8 mouse cellular contexts compared by ENCODE assay signal in the genomic region with DNA sequence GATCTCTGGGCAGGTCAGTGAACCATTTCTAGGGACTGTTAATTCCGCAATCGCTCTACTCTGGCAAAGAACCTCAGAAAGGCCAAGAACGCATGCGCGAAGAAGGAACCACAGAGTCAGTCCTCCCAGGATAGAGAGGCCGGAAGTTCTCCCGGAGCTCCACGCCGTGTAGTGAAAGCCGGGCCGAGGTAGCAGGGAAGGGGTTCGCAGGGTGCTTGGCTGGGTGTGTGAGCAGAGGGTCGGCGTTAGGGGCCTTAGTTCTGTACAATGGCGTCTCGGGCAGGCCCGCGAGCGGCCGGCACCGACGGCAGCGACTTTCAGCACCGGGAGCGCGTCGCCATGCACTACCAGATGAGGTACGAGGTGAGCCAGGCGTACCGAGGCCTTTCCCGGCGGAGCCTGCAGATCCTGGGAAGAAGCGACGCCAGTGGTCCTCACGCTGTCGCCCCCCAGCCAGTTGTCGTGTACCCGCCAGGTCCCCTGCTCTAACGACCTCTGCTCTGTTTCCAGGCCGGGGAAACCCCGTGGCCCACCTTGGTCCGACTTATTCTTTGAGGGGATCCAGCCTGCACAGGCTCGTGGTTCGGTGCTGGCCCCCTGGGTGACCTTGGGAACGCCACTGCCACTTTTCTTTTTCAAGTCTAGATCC. TPM values are rescaled to one million over a fixed set of nuclear protein-coding genes. Genes with fewer than 3 reads are reported as not detected.
DNase-seq lines count a peak whose midpoint lies in the region; ATAC-seq and TF ChIP-seq lines count a peak whose summit lies in the region.

Gene Jagn1 (plus strand): TSS at position 128 of the 649 bp plus-strand sequence.

- peak within 1 kb of the TSS; percentile 81 for H3K4me2 ChIP-seq in forebrain, embryonic 16.5 days (ENCODE audit: low read length)
- peak within 1 kb of the TSS; percentile 83 for H3K4me2 ChIP-seq in lung, embryonic 14.5 days

- WGBS in forebrain, embryonic 16.5 days: 1% methylated on average over 45 of the region's 45 CpGs
- WGBS in lung, embryonic 14.5 days: under 1% methylated on average over 45 of the region's 45 CpGs
- under 1% methylated on average over 45 of the region's 45 CpGs for WGBS in olfactory bulb, adult 2 months
- under 1% methylated on average over 45 of the region's 45 CpGs for WGBS in thymus, adult 2 months

- peaks cover 13% of the 10 kb centered on the region for H3K36me3 ChIP-seq in ES-E14 (ENCODE audit: control insufficient read depth, insufficient read depth, low read length, poor library complexity, severe bottlenecking)
- peaks cover 5% of the 10 kb centered on the region; the same call in 1 of the 2 replicates for H3K36me3 ChIP-seq in forebrain, embryonic 16.5 days (ENCODE audit: control insufficient read depth, insufficient read depth)
- H3K36me3 ChIP-seq in lung, embryonic 14.5 days (ENCODE audit: insufficient read depth): peaks cover 16% of the 10 kb centered on the region
- H3K36me3 ChIP-seq in thymus, adult 2 months (ENCODE audit: control insufficient read depth, insufficient read depth, low read length): peaks cover under 1% of the 10 kb centered on the region; the same call in 1 of the 2 replicates

- ATAC-seq in forebrain, embryonic 16.5 days: peak; percentile 97
- peak; percentile 94 for ATAC-seq in lung, embryonic 14.5 days (ENCODE audit: insufficient read depth)

- TF ChIP-seq CTCF in layer of hippocampus, adult 2 months (conservative IDR thresholded peaks at IDR 0.05): no peak
- no peak for TF ChIP-seq CTCF in lung, embryonic 14.5 days (IDR thresholded peaks at IDR 0.05; ENCODE audit: low read depth)
- no peak for TF ChIP-seq CTCF in olfactory bulb, adult 2 months (IDR thresholded peaks at IDR 0.05; ENCODE audit: insufficient read depth, low read depth, low read length)
- no peak for TF ChIP-seq CTCF in thymus, adult 2 months (IDR thresholded peaks at IDR 0.05; ENCODE audit: borderline replicate concordance, control insufficient read depth, extremely low read depth, insufficient read depth, low read length, poor library complexity)

- H3K4me1 ChIP-seq in ES-E14 (ENCODE audit: control insufficient read depth in 2 of 2, insufficient read depth in 2 of 2, low read length in 2 of 2, poor library complexity in 1 of 2): peaks cover 0 to 2% of the 10 kb centered on the region in 2 experiments; a peak in 1 of 4 replicates
- peaks cover 11% of the 10 kb centered on the region for H3K4me1 ChIP-seq in forebrain, embryonic 16.5 days (replicated peaks; ENCODE audit: control insufficient read depth, insufficient read depth, low read length)
- H3K4me1 ChIP-seq in lung, embryonic 14.5 days (ENCODE audit: insufficient read depth): peaks cover 8% of the 10 kb centered on the region
- peaks cover 4% of the 10 kb centered on the region; the same call in 1 of the 2 replicates for H3K4me1 ChIP-seq in olfactory bulb, adult 2 months (ENCODE audit: control insufficient read depth, insufficient read depth, low read length)
- H3K4me1 ChIP-seq in thymus, adult 2 months (replicated peaks; ENCODE audit: control insufficient read depth, insufficient read depth, low read length): peaks cover 6% of the 10 kb centered on the region

- H3K9ac ChIP-seq in ES-E14 (ENCODE audit: insufficient read depth, low read depth, low read length, poor library complexity, severe bottlenecking): peak within 1 kb of the TSS; percentile 92
- H3K9ac ChIP-seq in forebrain, embryonic 16.5 days (replicated peaks; ENCODE audit: low read depth, low read length): peak within 1 kb of the TSS; percentile 76
- peak within 1 kb of the TSS; percentile 90 for H3K9ac ChIP-seq in lung, embryonic 14.5 days

- no peaks in the 10 kb centered on the region for H3K9me3 ChIP-seq in ES-E14 (ENCODE audit: control insufficient read depth, insufficient read depth, low read depth, low read length)
- no peaks in the 10 kb centered on the region for H3K9me3 ChIP-seq in forebrain, embryonic 16.5 days (ENCODE audit: control insufficient read depth, low read length)
- H3K9me3 ChIP-seq in lung, embryonic 14.5 days (ENCODE audit: low read depth, low read length): no peaks in the 10 kb centered on the region

- peak within 1 kb of the TSS; percentile 87 to 92 for H3K4me3 ChIP-seq in ES-E14 (ENCODE audit: insufficient read depth in 1 of 2, low read depth in 1 of 2, low read length in 2 of 2, poor library complexity in 1 of 2, severe bottlenecking in 1 of 2)
- H3K4me3 ChIP-seq in forebrain, embryonic 16.5 days (replicated peaks; ENCODE audit: low read length): peak within 1 kb of the TSS; percentile 91
- peak within 1 kb of the TSS; percentile 74 for H3K4me3 ChIP-seq in layer of hippocampus, adult 2 months
- peak within 1 kb of the TSS; percentile 99 for H3K4me3 ChIP-seq in lung, embryonic 14.5 days (ENCODE audit: low read depth, low read length)
- H3K4me3 ChIP-seq in olfactory bulb, adult 2 months (ENCODE audit: insufficient read depth, low read depth, low read length): peak within 1 kb of the TSS; percentile 71
- peak within 1 kb of the TSS; percentile 91 for H3K4me3 ChIP-seq in thymus, adult 2 months (ENCODE audit: control insufficient read depth, insufficient read depth, low read length)

- intact Hi-C loops in heart, postnatal 36 days (cut with DNase I): no loop called here

- H3K27ac ChIP-seq in ES-E14 (ENCODE audit: insufficient read depth, low read depth, low read length, poor library complexity, severe bottlenecking): peak within 1 kb of the TSS; percentile 51; the same call in 1 of the 2 replicates
- H3K27ac ChIP-seq in forebrain, embryonic 16.5 days (ENCODE audit: low read length): peak within 1 kb of the TSS; percentile 46
- peak within 1 kb of the TSS; percentile 95 for H3K27ac ChIP-seq in layer of hippocampus, adult 2 months
- H3K27ac ChIP-seq in lung, embryonic 14.5 days (ENCODE audit: low read depth): peak within 1 kb of the TSS; percentile 43; the same call in 1 of the 2 replicates
- 0 out of 2 replicates have a peak within 1 kb of the TSS, but pooled peaks have one; percentile 16 for H3K27ac ChIP-seq in olfactory bulb, adult 2 months (ENCODE audit: insufficient read depth, low read depth, low read length)
- no peak within 1 kb of the TSS for H3K27ac ChIP-seq in thymus, adult 2 months (ENCODE audit: control insufficient read depth, insufficient read depth, low read length)

- H3K27me3 ChIP-seq in forebrain, embryonic 16.5 days (replicated peaks; ENCODE audit: control insufficient read depth, insufficient read depth, low read length): no peaks in the 10 kb centered on the region
- no peaks in the 10 kb centered on the region for H3K27me3 ChIP-seq in lung, embryonic 14.5 days (ENCODE audit: insufficient read depth, low read length)
- no peaks in the 10 kb centered on the region for H3K27me3 ChIP-seq in thymus, adult 2 months (ENCODE audit: control insufficient read depth, insufficient read depth, low read length)

- peak; percentile 46; the same call in 1 of the 2 replicates for TF ChIP-seq POLR2A in olfactory bulb, adult 2 months (IDR thresholded peaks at IDR 0.05; ENCODE audit: insufficient read depth, low read depth, low read length)
- peak; percentile 66 for TF ChIP-seq POLR2A in thymus, adult 2 months (IDR thresholded peaks at IDR 0.05; ENCODE audit: control insufficient read depth, extremely low read depth, insufficient read depth, low read length, poor library complexity)

- peak; percentile 95 for DNase-seq in ES-E14 (ENCODE audit: low read depth, low spot score)
- peak; percentile 89 for DNase-seq in cerebellum, adult 11-12 months
- DNase-seq in heart, postnatal 36 days: peak; percentile 92 to 96
- DNase-seq in layer of hippocampus, adult 2 months (ENCODE audit: low spot score in 2 of 2): peak; percentile 90 to 94
- DNase-seq in lung, embryonic 14.5 days: peak; percentile 98
- peak; percentile 95 for DNase-seq in thymus, adult 2 months

- in situ Hi-C loops in ES-E14 (cut with MboI; ENCODE audit: low sequenced_read_pairs in 2 of 2, unreplicated experiment in 2 of 2): no loop called here

TF ChIP-seq in ES-E14, 5 proteins besides CTCF, POLR2A, EP300 and RAD21:
- TF ChIP-seq HCFC1 (IDR thresholded peaks at IDR 0.05; ENCODE audit: borderline replicate concordance, insufficient read depth, low read length) (peak; percentile 70), ZC3H11A (IDR thresholded peaks at IDR 0.05; ENCODE audit: borderline replicate concordance, low read depth, low read length) (no peak), ZNF384 (IDR thresholded peaks at IDR 0.05; ENCODE audit: low read depth, low read length) (no peak), CHD2 (IDR thresholded peaks at IDR 0.05; ENCODE audit: low read depth, low read length) (no peak)

RNA-seq across cellular contexts. Expression of gene Jagn1, which starts in this region (rescaled TPM):
- total RNA-seq in ES-E14 (2012; rRNA removed): 119 and 140 TPM in 2 replicates
- polyA plus RNA-seq in forebrain, embryonic 16.5 days (2015; fragmentation: Nextera tagmentation; extraction: Ambion mirVana): 90.9 and 98.9 TPM in 2 replicates
- 10 to 100 TPM; 20.4 to 20.9 TPM for total RNA-seq in heart, postnatal 36 days (2021)
- 10 to 100 TPM; 41.9 to 42.3 TPM for total RNA-seq in layer of hippocampus, adult 2 months (2021)
- polyA plus RNA-seq in lung, embryonic 14.5 days (2014; fragmentation: Nextera tagmentation; extraction: Ambion mirVana): 70.0 and 76.4 TPM in 2 replicates
- polyA plus RNA-seq in olfactory bulb, adult 2 months (2012; ENCODE audit: insufficient read depth, insufficient read length, low replicate concordance, missing spikeins): not detected in 2 replicates
- polyA plus RNA-seq in thymus, adult 2 months (2012; rRNA removed): 69.6 and 75.5 TPM in 2 replicates

Comparison
In these comparisons a context has a peak if more than half of its experiments do, and no peak if none do; other contexts are left out.
1. RNA of gene Jagn1 (polyA plus RNA-seq): 90.9 to 98.9 TPM in forebrain, embryonic 16.5 days, 70.0 to 76.4 TPM in lung, embryonic 14.5 days and 69.6 to 75.5 TPM in thymus, adult 2 months; not detected in olfactory bulb, adult 2 months; every median in the first group is over 10 times any median in the second.
2. Peak in every context shown above with its lines, with median percentiles within 50 percentile points of each other: DNase-seq, H3K4me3 ChIP-seq and H3K9ac ChIP-seq.